Mouse (Mus musculus): ENCODE data around the gene Fosl2. TPM values are rescaled to one million over a fixed set of nuclear protein-coding genes. Genes with fewer than 3 reads are reported as not detected.

The Fosl2 gene
- polyA plus RNA-seq, 1 experiment = 18.8 TPM

DNA sequence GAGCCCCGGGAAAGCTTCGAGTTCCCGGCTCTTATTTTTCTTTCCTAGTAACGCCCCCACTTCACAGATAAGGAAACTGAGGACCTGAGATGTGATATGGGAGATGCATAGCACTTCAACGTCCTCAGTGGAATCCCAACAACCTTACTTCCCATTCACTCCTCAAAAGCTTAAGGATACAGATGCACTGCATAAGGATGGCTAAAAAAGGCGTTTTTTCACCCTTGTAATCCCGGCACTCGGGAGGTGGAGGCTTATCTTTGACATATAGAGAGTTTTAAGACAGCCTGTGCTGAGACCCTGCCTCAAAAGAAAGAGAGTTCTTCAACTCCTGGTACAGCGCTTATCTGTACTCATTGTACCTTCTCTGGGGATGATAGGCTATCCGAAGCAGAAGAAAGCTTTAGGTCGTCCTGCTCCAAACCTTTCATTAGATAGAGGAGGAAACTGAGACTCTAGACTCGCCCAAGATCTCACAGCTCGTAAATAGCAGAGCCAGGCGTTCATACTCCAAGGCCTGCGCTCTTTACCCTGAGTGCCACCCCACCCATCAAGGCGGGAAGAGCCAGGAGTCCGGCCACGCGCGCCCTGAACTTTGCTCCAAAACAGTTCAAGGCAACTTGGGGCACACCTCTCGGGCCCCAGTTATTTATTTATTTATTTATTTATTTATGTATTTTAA is 1.4 kb upstream of the Fosl2 start:
- no peak for DNase-seq (ENCODE audit: low read depth)

DNA sequence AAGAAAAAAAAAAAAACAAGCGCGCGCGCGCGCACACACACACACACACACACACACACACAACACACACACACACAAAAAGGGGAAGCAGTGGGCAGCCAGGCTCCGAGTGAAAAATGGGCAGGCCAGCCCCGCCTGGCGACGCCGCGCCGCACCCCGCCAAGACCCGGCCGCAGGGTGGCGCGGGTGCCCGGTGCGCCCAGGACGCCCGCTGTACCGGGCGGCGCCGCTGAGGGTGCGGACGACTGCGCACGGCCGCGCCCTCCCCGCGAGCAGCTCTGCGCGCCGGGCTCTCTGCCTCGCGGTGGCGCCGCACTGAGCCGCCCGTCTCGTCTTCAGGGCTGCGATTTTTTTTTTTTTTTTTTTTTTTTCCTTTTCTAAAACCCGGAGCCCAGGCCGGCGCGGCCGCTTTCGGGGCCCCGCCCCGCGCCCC is 682 bp upstream of the Fosl2 start:
- no peak for DNase-seq (ENCODE audit: low read depth)

GRCm38 (mm10) chr5:32136301-32136863 is 781 bp downstream of the Fosl2 start:
- DNase-seq (ENCODE audit: low read depth) = no peak

DNA sequence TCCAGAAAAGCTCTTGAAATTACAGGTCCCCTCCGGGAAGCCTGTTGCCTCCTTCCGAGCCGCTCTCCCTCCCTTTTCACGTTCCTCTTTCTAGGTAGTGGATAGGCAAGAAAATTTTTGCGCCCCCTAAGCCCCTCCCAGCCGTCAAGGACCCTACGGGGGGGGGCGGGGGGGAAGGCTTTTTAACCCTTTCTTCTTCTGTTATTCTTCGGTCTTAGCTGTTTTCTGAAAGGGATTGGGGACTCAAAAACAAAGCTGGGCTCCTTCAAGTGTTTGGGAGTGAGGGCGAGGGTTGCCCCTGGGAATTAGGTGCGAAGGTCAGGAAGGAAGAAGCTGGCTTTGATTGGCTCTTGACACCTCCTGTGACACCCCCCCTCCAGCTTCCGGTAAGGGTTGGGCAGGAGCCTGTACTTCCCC is 1.5 kb downstream of the Fosl2 start:
- no peak for DNase-seq (ENCODE audit: low read depth)

- no peak for DNase-seq (ENCODE audit: low read depth)
Measured at GRCm38 (mm10) chr5:32138446-32139195, 3.0 kb downstream of the Fosl2 start.

DNA sequence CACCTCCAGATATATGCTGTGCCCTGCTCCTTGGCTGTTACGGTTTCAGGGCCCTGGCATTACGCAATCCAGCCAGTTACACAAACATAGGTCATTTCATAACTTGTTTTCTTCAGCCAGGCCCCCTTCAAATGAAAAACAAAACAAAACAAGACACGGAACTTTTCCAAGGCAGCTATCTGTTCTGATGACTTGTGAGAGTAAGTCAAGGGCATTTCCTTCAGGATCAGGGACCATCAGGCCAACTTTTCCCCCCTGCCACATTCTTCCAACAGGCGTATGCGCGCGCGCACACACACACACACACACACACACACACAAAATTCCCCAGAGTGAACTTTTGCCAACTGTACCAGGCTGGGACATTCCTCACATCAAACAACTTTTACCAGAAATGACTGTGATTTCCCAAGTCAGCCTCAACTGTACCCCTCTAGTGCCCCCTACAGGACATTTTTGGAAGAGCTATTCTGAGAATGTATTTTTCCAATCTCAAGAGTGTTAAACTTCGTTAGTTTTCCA is 4.0 kb downstream of the Fosl2 start:
- no peak for DNase-seq (ENCODE audit: low read depth)

GRCm38 (mm10) chr5:32141899-32142298 is 6.3 kb downstream of the Fosl2 start:
- DNase-seq (ENCODE audit: low read depth) = no peak

DNA sequence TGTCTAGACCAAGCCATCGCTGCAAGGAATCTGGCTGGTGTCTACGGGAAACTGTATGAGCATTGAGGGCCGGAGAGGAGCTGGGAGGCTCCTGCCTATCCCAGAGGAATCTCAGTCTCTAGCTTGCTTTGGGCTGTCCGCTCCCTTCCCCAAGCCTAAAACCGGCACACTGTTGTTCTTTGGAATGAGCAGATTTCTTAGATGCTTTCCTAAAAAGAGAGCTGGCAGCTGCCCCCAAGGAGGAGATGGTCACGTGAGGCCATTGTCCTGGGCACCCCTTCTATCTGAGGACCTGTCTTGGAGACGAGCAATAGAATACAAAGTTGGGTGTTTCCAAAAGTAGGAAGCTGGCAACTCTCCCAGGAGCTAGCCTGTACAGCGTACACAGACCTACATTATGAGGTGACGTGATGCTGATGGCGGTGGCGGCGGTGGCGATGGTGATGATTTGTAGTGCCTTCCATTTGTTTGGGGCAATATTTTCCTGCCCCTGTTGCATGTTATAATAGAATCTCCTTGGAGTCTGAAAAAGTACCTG is 7.9 kb downstream of the Fosl2 start:
- DNase-seq (ENCODE audit: low read depth) = no peak

DNA sequence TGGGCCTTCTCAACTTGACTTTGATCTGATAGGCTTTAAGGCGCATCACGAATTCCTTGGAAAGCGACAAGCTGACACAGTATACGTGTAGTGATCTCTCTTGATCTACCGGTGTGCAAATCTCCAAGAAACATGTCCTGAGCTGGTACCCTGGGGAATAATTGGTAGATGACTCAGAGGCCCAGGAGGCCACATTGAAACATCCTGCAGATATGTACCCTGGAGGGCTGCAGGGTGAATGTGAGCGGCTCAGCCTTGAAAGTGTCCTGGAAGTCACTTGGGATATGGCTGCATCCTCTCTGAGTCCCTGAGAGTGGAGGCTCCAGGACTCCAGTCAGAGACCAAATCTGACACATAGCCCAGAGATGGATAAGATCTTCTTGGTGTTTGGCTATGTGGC is 10.7 kb downstream of the Fosl2 start:
- no peak for DNase-seq (ENCODE audit: low read depth)

DNA sequence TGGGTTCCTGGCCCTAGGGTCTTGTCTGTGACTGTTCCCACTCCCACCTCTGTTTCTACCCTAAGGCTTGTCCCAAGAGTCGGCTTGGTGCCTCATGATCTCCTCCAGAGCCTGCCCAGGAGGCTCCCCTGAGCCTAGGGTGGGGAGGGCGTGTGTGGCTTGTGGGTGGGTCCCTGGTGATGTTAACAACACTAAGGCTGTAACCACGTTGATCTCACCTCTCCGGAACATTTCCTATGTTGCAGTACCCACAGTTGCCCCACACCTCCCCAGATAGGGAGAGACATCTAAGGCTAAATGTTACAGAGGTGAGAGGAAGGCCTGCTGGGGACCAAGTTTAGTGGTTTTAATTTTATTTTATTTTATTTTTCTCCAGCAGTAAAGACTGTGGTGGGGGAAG is 13.0 kb downstream of the Fosl2 start:
- no peak for DNase-seq (ENCODE audit: low read depth)

DNA sequence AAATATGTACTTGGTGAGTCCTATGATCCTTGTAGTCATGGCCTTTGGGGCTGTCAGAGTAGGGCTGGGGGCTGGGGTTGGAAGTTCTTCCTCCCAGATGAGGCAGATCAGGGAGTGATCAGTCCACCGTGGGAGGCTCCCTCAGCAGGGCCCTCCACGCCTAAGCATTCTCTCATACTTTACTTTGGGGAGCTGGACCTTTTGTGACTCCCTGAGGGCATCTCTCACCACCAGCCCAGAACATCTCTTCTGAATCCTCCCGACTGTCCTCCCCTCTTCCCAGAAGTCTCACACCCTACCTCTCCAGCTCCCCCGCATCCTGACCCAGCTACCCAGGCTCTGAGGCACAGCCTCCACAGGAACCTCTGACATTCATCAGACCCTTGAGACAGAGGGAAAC is 15.6 kb downstream of the Fosl2 start:
- no peak for DNase-seq (ENCODE audit: low read depth)

DNA sequence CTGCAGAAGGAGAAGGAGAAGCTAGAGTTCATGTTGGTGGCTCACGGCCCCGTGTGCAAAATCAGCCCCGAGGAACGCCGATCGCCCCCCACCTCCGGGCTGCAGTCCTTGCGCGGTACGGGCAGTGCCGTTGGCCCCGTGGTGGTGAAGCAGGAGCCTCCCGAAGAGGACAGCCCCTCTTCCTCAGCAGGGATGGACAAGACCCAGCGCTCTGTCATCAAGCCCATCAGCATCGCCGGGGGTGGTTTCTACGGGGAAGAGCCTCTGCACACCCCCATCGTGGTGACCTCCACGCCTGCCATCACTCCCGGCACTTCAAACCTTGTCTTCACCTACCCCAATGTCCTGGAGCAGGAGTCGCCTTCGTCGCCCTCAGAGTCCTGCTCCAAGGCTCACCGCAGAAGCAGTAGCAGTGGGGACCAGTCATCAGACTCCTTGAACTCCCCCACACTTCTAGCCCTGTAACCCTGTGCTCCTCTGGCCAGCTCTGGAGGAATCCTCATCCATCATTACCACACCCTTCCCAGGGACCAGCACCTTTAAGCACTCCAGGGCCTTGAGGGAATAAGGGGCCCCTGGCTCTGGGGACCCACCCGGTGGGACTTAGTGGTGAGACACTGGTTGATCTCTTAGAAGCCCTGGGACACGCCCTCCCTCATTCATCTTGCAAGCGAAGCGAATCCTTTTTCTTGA is 17.3 kb downstream of the Fosl2 start:
- DNase-seq (ENCODE audit: low read depth) = no peak

DNA sequence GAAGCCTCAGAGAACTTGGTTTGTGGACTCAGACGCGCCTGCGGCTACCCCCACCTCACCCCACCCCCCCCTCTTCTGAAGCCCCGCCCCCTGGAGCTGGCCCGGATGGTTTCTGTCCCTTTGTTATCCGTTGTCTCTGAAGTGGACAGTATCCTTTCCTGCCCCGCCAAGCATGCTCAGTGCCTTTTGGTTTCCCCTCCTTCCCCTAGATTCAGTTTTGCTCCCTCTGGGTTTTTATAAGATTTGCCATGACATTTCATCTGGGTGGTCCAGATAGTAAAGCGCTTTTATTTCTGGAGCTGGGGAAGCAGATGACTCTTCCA is 17.8 kb downstream of the Fosl2 start:
- DNase-seq (ENCODE audit: low read depth) = no peak

- no peak for DNase-seq (ENCODE audit: low read depth)
Measured at GRCm38 (mm10) chr5:32153791-32154490, 18.3 kb downstream of the Fosl2 start.

DNA sequence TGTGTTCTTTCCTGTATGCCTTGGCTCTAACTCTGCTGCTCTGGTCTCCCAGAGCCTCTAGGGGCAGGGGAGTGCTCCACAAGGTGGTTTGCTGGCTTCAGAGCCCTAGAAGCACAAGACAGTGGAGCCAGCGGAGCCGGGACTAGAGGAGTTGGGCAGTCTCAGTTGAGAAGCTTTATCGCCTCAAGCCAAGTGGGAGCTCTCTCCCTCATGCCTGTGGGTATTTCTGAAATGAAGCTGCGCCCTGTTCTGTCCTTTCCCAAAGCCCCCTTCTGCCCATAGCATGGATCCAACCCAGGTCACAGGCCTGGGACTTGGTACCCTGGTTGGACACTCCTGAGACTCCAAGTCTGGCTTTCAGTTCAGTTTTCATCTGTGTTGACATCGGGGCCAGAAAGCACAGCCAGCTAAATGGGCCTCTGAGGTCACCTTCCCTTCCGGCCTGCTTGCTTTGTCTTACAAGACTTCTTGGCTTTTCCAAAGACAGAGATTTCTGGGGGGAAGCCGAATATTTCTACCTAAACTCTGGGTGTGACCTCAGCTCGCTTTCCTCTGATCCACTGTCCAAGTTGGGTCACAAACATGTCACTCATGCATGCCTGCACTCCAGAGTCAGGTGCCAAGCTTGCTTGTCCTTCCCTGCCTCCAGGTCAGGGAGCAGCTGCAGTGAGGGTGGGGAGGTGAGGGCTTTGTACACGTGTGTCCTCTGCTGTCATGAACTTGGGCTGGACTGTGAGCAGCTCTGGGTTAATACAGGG is 19.5 kb downstream of the Fosl2 start:
- no peak for DNase-seq (ENCODE audit: low read depth)

DNA sequence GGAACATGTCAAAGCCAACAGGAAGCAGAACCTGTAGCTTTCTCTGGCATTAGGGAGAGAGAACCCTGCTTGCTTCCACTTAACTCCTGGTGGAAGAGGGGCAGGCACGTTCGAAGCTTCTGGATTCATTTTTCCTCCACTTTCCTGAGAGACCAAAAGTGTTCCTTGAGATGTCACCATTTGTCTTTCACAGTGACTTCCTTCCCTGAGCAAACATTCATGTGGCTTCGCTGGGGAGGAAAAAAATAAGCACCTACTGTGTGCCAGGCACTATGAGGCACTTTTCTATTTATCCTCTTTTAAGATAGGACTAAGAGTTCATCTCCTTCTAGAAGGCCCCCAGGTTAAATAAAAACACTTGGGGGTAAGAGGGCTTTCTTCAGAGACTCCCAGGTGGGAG is 20.3 kb downstream of the Fosl2 start:
- no peak for DNase-seq (ENCODE audit: low read depth)

DNA sequence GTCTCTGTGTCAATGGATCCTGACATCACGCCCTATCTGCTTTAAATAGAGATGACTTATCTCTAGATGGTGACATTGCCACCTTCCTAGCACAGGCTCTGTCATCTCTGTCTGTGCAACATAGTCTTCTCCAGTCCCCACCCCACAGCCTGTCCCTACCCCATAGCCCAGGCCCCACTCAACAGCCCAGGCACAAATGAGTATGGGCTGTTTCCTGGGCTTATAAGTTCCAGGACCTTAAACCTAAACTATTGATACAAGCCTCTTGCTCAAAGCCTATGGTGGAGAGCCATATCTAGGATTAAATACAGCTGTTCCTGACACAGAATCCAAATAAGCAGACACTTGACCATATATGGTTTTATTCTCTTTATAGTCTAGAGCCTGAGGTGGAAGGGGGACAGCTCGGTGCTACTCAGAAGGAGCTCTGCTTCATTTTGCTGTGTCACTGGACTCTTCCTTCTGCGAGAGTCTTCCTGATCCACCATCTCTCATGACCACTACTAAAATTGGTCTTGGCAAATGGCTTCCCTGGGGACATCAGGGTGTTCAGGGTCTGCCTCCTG is 28.0 kb downstream of the Fosl2 start:
- DNase-seq (ENCODE audit: low read depth) = no peak

- DNase-seq (ENCODE audit: low read depth) = peak; percentile 85
Measured at GRCm38 (mm10) chr5:32172188-32172587, 36.6 kb downstream of the Fosl2 start.

- DNase-seq (ENCODE audit: low read depth) = no peak
Measured at GRCm38 (mm10) chr5:32176800-32177199, 41.2 kb downstream of the Fosl2 start.

DNA sequence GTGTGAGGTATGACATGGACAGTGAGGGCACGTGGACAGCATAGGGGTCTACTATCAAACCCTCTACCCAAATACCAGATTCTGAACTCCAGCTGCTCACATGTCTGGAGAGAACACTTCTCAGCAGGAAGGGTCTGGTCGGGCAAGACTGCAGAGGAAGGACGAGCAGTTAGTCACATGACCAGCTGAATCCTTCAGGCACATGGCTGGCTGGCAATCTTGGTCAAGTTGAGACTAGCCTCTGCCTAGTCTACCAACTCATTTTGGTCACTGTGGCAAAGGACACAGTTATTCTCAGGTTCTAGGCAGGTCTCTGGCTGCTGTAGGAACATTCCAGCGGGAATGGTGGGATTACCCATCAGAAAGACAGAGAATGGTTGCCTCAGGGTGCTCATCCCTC is 42.1 kb downstream of the Fosl2 start:
- no peak for DNase-seq (ENCODE audit: low read depth)
